Mouse (Mus musculus): ENCODE measurements around the gene Phlpp1.

- TF ChIP-seq POLR2A (IDR thresholded peaks at IDR 0.05; ENCODE audit: borderline replicate concordance, extremely low read depth, low read depth, low read length) (no peak), CTCF (IDR thresholded peaks at IDR 0.05; ENCODE audit: insufficient read depth, low read length) (no peak)
Measured at GRCm38 (mm10) chr1:106380465-106380864, 208.9 kb downstream of the Phlpp1 start.

All from lung, adult 2 months (tissue).